Mouse (Mus musculus) midbrain, embryonic 10.5 days (tissue): ENCODE data around the gene Etnk2. TPM values are rescaled to one million over a fixed set of nuclear protein-coding genes. Genes with fewer than 3 reads are reported as not detected.

ENCODE experiments used
- DNase-seq: peaks from one replicate; pipeline ENCODE4 v3.0.0-alpha.2; 2017; ENCODE audit warnings: low spot score
- H3K27ac ChIP-seq: fragments of 300-500 bp; sonication (generic); replicated peaks from 2 replicates; pipeline ENCODE4 v1.5.1; 2016; ENCODE audit warnings: mild to moderate bottlenecking
- H3K27me3 ChIP-seq: fragments of 300-500 bp; sonication (generic); 2 replicates; pipeline ENCODE4 v1.6.1; 2016; ENCODE audit warnings: low read depth, mild to moderate bottlenecking; ENCODE audit not compliant: poor library complexity, severe bottlenecking
- H3K36me3 ChIP-seq: fragments of 300-500 bp; sonication (generic); 2 replicates; pipeline ENCODE4 v1.6.1; 2016; ENCODE audit warnings: mild to moderate bottlenecking, moderate library complexity
- H3K4me1 ChIP-seq: fragments of 300-500 bp; sonication (generic); 2 replicates; pipeline ENCODE4 v1.6.1; 2016
- H3K4me3 ChIP-seq: fragments of 300-500 bp; sonication (generic); 2 replicates; pipeline ENCODE4 v1.5.1; 2016; ENCODE audit warnings: mild to moderate bottlenecking, moderate library complexity
- H3K9me3 ChIP-seq: fragments of 300-500 bp; sonication (generic); replicated peaks from 2 replicates; pipeline ENCODE4 v1.6.1; 2016; ENCODE audit warnings: mild to moderate bottlenecking
- WGBS: fragments of 180-500 bp; shearing (Covaris S2); methylation state at CpG from one replicate; pipeline ENCODE4 v1.1.7; 2016; 5-methylcytosine and 5-hydroxymethylcytosine counted together
- polyA plus RNA-seq: library from polyadenylated mRNA; unstranded; fragments of >200 nt; fragmentation: Nextera tagmentation; extraction: Ambion mirVana; gene quantifications from 2 replicates; pipeline ENCODE4 v1.2.1, GENCODE M21; 2016

Gene Etnk2
- 3.4 and 3.9 TPM in 2 replicates for polyA plus RNA-seq

DNA sequence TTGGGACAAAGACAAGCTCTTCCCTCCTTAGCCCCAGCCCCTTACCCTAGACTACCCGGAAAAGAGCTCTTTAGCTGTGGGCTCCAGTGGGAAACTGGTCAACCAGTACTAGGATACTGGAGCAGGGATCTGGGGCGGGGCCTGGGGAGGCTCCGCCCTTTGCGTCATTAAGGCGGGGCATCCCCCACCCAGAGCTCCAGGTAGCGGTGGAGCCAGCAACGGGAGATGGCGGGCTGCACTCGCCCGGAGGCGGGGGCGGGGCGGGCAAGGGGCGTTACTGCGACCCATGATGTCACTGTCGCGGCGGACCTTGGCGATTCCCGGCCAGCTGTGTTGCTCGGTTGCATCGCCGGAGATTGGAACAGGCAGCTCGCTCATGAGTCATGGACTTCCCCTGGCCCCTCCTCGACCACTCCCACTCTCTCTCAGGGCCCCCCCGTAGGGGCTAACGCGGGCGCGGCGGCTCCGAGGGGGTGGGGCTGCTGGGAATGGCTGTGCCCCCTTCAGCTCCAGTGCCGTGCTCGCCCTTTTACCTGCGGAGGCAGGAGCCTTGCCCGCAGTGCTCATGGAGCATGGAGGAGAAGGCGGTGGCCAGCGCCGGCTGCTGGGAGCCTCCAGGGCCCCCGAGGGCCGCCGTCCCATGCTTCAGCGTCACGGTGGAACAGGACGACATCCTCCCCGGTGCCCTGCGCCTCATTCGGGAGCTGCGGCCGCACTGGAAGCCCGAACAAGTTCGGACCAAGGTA, at the start of gene Etnk2:
Gene Etnk2 (plus strand): TSS at position 297 of the 746 bp plus-strand sequence.
- H3K36me3 ChIP-seq = no peaks in the 10 kb centered on the region
- H3K9me3 ChIP-seq = no peaks in the 10 kb centered on the region
- WGBS = under 1% methylated on average over 52 of the region's 52 CpGs
- H3K4me3 ChIP-seq = peak within 1 kb of the TSS; percentile 84
- H3K4me1 ChIP-seq = peaks cover 43% of the 10 kb centered on the region
- peak; percentile 84 for DNase-seq
- peaks cover 76% of the 10 kb centered on the region for H3K27me3 ChIP-seq
- peak within 1 kb of the TSS; percentile 78 for H3K27ac ChIP-seq

DNA sequence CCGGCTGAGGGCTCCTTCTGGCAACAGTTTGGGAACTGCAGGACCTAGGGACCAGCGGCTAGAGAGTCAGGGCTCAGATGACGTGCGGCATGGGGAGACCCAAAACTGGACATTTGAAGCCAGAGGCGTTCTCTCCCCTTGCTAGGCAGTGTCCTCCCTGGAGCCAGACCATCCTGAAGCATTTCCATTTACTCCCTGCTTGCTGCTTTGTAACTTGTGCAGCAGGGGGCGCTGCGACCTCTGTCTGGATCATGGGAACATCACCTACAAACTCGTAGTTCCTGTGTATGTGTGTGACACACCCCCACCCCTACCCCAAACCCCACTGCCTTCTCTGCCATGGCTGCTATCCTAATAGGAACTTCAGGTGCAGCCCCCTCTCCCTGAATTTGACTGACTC, 49.0 kb upstream of the Etnk2 start:
- H3K27ac ChIP-seq = no peak overlapping the region
- 21% methylated on average over 8 of the region's 8 CpGs for WGBS
- H3K36me3 ChIP-seq = no peaks in the 10 kb centered on the region
- H3K9me3 ChIP-seq = peaks cover 8% of the 10 kb centered on the region; the same call in 1 of the 2 replicates
- no peak overlapping the region for H3K4me3 ChIP-seq
- H3K4me1 ChIP-seq = peaks cover 10% of the 10 kb centered on the region
- peaks cover 4% of the 10 kb centered on the region; the same call in 1 of the 2 replicates for H3K27me3 ChIP-seq
- peak; percentile 68 for DNase-seq

DNA sequence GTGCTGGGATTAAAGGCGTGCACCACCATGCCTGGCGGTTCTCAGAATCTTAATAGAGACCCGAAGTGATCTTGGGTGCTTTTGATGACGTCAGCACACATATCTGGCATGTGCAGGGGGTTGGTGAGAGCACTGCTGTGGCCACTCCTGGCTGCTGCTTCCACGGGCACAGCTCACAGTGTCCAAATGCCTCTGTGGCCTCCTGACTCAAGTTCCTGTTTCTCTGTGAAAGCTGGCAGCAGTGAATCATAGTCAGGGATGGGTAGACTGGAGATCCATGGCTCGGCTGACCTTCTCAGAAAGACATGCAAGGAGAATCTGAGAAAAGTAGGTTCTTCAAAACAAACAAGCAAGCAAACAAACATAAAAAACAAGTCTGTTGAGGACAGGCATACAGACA, 47.6 kb upstream of the Etnk2 start:
- no peak overlapping the region for H3K4me3 ChIP-seq

DNA sequence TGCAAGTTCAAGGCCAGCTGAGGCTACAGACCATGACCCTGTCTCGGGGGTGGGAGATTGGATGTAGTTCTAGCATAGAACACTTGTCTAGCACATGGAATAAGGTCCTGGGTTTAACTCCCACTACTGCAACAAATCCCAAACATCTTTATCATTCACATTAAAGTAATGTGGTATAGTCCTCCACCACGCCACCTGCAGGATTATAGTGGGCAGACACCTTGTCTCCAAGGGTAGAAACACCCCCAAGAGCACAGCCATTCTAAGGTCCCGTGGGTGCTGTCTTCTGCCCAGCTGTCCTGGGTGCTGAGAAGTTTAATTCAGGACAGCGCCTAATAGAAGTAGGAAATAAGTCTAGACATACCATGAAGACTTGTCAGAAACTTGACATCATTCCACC, 46.8 kb upstream of the Etnk2 start:
- H3K4me3 ChIP-seq = no peak overlapping the region
- peaks cover 8% of the 10 kb centered on the region; the same call in 1 of the 2 replicates for H3K9me3 ChIP-seq
- no peak for DNase-seq
- peaks cover 6% of the 10 kb centered on the region; the same call in 1 of the 2 replicates for H3K27me3 ChIP-seq
- 82% methylated on average over 4 of the region's 4 CpGs for WGBS
- H3K36me3 ChIP-seq = no peaks in the 10 kb centered on the region
- peaks cover 10% of the 10 kb centered on the region for H3K4me1 ChIP-seq
- no peak overlapping the region for H3K27ac ChIP-seq

More for the DNA sequence above, 47.6 kb upstream of the Etnk2 start:
- Histone ChIP-seq H3K27me3 (0 out of 2 replicates have a peak, but pooled peaks cover 2% of the 10 kb centered on the region), H3K27ac (no peak overlapping the region), H3K36me3 (no peaks in the 10 kb centered on the region), H3K4me1 (peaks cover 10% of the 10 kb centered on the region), H3K9me3 (peaks cover 8% of the 10 kb centered on the region; the same call in 1 of the 2 replicates)
- WGBS = 89% methylated on average over 6 of the region's 6 CpGs
- DNase-seq = no peak

DNA sequence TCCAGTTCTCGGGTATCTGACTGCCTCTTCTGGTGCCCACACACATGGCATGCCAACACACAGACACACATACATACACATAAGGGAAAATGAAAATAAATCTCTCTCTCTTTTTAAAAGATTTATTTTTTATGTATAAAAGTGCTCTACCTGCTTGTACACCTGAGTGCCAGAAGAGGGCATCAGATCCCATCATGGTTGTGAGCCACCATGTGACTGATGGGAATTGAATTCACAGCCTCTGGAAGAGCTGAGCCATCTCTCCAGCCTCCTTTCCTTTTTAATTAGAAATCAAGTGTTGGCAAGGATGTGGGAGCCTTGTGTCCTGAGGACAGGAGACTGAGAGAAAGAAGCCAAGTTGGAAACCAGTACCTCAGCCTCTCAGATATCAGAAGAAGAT, 46.2 kb upstream of the Etnk2 start:
- no peak for DNase-seq
- Histone ChIP-seq H3K27me3 (peaks cover 6% of the 10 kb centered on the region; the same call in 1 of the 2 replicates), H3K9me3 (peaks cover 8% of the 10 kb centered on the region; the same call in 1 of the 2 replicates), H3K4me3 (no peak overlapping the region), H3K27ac (no peak overlapping the region), H3K36me3 (no peaks in the 10 kb centered on the region), H3K4me1 (peaks cover 5% of the 10 kb centered on the region)
- WGBS = 84% methylated on average over 1 of the region's 1 CpGs

DNA sequence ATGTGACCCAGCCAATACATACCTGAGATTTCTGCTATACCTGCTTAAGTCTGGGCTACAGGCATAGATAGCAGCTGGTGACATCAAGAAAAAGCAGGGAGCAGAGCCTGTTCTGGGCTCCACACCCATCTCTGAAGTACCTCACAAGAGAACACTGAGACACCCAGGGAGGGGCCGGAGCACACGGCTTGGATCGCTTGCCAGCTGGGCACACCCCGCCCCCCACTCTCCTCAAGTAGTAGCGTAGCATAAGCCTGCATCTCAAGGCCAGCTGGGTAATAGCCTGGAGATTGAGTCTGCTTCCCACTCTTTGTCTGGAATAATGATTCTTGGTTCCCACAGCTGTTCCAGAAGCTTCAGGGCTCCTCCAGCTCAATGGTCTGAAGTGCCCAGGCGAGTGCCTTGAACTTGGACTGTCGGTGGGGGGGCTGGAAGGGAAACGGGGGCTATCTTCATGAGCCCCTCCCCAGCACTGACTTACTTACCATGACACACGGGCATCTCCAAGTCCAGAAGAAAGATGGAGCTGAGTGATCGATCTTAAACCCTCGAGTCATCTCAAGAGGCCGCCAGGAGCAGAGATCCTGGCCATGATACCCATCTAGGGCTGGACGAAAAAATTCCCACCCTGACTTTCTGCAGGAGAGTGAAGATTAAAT, 42.0 kb upstream of the Etnk2 start, which contains the start of gene Kiss1:
Gene Kiss1 (plus strand): TSS at position 609 of the 659 bp plus-strand sequence.
- DNase-seq = no peak
- H3K4me3 ChIP-seq = no peak within 1 kb of the TSS
- H3K9me3 ChIP-seq = peaks cover 8% of the 10 kb centered on the region; the same call in 1 of the 2 replicates
- H3K36me3 ChIP-seq = no peaks in the 10 kb centered on the region
- H3K27me3 ChIP-seq = peaks cover 17% of the 10 kb centered on the region
- no peak within 1 kb of the TSS for H3K27ac ChIP-seq
- peaks cover 10% of the 10 kb centered on the region for H3K4me1 ChIP-seq
- 86% methylated on average over 13 of the region's 13 CpGs for WGBS

DNA sequence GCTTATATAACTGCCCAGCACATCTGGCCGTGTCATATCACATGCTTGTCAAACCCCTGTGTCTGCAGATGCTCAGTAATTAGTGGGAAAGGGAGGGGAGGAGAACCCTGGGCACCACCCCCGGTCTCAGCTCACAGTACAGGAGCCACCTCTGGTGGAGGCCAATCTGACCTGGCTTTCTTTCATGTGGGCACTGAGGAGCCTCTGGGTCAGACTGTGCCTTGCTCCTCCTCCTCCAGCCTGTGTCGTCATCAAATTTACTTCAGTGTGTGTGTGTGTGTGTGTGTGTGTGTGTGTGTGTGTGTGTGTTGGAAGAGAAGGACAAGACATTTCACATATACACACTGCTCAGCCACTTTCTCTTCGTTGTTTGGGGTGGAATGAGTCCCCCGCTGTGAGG, 40.0 kb upstream of the Etnk2 start:
- no peak overlapping the region for H3K4me3 ChIP-seq
- peaks cover 14% of the 10 kb centered on the region for H3K4me1 ChIP-seq
- DNase-seq = no peak
- no peaks in the 10 kb centered on the region for H3K36me3 ChIP-seq
- H3K27me3 ChIP-seq = peaks cover 33% of the 10 kb centered on the region
- H3K27ac ChIP-seq = 0 out of 2 replicates have a peak overlapping the region, but pooled peaks have one; percentile 33
- WGBS = 69% methylated on average over 5 of the region's 5 CpGs
- H3K9me3 ChIP-seq = peaks cover 5% of the 10 kb centered on the region; the same call in 1 of the 2 replicates

DNA sequence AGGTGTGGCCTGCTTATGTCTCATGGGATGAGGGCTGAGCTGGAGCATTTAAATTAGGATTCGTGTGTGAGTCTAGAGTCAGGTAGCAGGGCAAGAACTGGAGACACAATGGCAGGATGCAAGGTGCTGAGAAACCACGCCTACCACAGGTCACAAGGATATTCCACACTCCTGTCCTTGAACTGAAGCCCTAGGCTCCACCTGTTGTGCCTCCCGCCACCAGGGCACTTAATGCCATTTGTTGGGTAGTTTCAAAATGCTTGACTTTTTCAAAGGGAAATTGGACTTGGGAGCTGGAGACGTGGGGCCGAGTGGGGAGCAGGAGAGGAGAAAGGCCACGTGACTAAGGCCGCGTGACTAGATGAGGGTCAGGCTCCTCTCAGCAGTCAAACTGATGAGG, 37.4 kb upstream of the Etnk2 start:
- H3K36me3 ChIP-seq = no peaks in the 10 kb centered on the region
- H3K27ac ChIP-seq = no peak overlapping the region
- 90% methylated on average over 8 of the region's 8 CpGs for WGBS
- no peak for DNase-seq
- H3K9me3 ChIP-seq = no peaks in the 10 kb centered on the region
- H3K27me3 ChIP-seq = peaks cover 56% of the 10 kb centered on the region
- H3K4me3 ChIP-seq = no peak overlapping the region
- H3K4me1 ChIP-seq = peaks cover 35% of the 10 kb centered on the region

DNA sequence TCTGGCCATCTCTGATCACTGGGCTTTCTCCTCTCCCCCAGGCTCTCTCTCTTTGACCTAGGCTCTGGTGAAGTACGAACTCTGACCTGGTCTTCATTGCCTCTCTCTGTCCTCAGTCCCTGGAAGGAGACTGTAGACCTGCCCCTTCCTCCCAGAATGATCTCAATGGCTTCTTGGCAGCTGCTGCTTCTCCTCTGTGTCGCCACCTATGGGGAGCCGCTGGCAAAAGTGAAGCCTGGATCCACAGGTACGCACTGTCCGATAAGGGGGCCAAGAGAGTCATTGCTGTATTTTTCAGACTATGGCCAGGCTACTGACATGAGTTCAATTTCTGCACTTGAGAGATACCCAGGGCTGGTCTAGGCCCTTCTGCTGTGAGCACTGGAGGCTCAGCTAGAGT, 36.3 kb upstream of the Etnk2 start:
- no peak overlapping the region for H3K4me3 ChIP-seq
- no peak for DNase-seq
- no peak overlapping the region for H3K27ac ChIP-seq
- H3K27me3 ChIP-seq = peaks cover 64% of the 10 kb centered on the region
- WGBS = 55% methylated on average over 5 of the region's 5 CpGs
- H3K36me3 ChIP-seq = no peaks in the 10 kb centered on the region
- H3K9me3 ChIP-seq = no peaks in the 10 kb centered on the region
- H3K4me1 ChIP-seq = peaks cover 44% of the 10 kb centered on the region

DNA sequence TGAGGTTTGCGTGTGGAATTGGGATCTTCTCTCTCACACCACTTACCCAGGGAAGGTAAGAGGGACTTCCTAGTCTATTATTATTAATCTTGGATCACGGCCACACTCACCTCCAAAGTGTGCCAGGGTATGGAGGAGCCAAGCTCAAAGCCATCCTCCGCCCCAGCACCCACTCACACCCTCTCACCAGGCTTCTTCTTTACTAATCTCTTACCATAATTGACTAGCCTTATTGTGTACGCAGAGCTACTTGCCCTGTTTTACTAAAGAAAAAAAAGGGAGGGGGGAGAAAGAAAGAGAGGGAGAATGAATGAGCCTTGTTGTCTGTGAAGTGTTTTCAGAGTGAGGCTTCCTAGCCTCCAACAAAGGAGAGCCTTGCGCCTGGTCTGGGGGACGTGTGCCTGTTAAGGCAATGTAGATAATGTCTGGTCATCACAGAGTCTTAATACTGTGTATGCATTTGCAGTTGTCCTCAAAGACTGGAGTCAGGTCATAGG, 35.0 kb upstream of the Etnk2 start:
- WGBS = 62% methylated on average over 6 of the region's 6 CpGs
- Histone ChIP-seq H3K27me3 (peaks cover 73% of the 10 kb centered on the region), H3K4me1 (peaks cover 41% of the 10 kb centered on the region), H3K27ac (no peak overlapping the region), H3K9me3 (no peaks in the 10 kb centered on the region; the same call in 1 of the 2 replicates), H3K4me3 (no peak overlapping the region), H3K36me3 (no peaks in the 10 kb centered on the region)
- no peak for DNase-seq

DNA sequence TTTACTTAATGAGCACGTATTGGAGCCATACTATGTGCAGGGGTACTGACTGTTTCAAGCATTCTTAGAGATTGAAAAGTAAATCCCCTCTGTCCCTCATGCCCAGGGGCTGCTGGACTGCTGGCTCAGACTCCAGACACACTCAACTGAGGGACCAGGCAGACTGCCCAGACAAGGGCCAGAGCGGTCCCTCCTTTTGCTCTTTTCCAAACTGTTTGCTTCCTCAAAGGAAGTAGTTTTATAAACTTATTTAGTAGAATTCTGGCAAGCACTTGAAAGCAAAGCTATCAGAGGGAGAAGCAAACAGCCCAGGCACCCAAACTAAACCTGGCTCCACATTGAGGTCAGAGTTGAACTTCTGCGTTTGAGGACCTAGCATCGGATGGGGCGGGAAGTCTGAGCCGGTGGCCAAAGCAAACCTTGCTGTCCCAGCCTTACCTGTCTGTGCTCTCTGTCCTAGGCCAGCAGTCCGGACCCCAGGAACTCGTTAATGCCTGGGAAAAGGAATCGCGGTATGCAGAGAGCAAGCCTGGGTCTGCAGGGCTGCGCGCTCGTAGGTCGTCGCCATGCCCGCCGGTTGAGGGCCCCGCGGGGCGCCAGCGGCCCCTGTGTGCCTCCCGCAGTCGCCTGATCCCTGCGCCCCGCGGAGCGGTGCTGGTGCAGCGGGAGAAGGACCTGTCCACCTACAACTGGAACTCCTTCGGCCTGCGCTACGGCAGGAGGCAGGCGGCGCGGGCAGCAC, 34.3 kb upstream of the Etnk2 start:
- H3K4me1 ChIP-seq = peaks cover 34% of the 10 kb centered on the region
- H3K27me3 ChIP-seq = peaks cover 71% of the 10 kb centered on the region
- 8% methylated on average over 34 of the region's 34 CpGs for WGBS
- no peaks in the 10 kb centered on the region; the same call in 1 of the 2 replicates for H3K9me3 ChIP-seq
- DNase-seq = peak; percentile 35
- H3K27ac ChIP-seq = peak overlapping the region; percentile 73
- H3K36me3 ChIP-seq = no peaks in the 10 kb centered on the region
- H3K4me3 ChIP-seq = peak overlapping the region; percentile 52

DNA sequence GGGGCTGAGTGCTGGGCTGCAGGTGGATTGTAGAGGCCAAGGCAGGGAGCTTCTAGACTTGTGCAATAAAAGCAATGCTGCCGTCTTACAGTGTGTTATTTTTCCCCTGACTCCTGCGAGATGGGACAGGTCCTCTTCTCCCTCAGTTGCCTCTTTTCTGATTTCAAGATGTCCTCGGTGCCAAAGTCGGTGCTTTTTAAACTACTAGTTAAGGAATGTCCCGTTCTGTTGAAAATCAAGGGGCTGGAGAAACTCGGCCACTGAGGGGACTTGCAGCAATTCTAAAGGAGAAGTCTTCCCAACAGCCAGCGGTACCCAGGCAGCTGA, 33.8 kb upstream of the Etnk2 start:
- Histone ChIP-seq H3K4me3 (peak overlapping the region; percentile 52), H3K36me3 (no peaks in the 10 kb centered on the region), H3K4me1 (peaks cover 34% of the 10 kb centered on the region), H3K9me3 (no peaks in the 10 kb centered on the region; the same call in 1 of the 2 replicates), H3K27me3 (peaks cover 69% of the 10 kb centered on the region), H3K27ac (peak overlapping the region; percentile 73)
- 21% methylated on average over 7 of the region's 7 CpGs for WGBS
- no peak for DNase-seq
